ENCODE assay signal across 10 mouse cellular contexts in genomic region chr11:26962928-26963667, GRCm38 (mm10).
DNase-seq lines count a peak whose midpoint lies in the region; ATAC-seq and TF ChIP-seq lines count a peak whose summit lies in the region.
"Had no signal": no experiment of that assay in that cellular context is flagged by ENCODE, and none has a peak within 500 bp of the region (broad histone marks: within the 10 kb centered on the region; RNA-seq: fewer than 3 reads in every experiment).

No protein-coding gene starts in this region.

- H3K4me1 ChIP-seq in forebrain, embryonic 16.5 days (replicated peaks; ENCODE audit: control insufficient read depth, insufficient read depth, low read length) = peaks cover 19% of the 10 kb centered on the region
- H3K4me1 ChIP-seq in midbrain, postnatal 0 days (ENCODE audit: insufficient read depth, low read length) = no peaks in the 10 kb centered on the region
- H3K4me1 ChIP-seq: liver, embryonic 13.5 days had no signal

- no peak for TF ChIP-seq CTCF in midbrain, postnatal 0 days (IDR thresholded peaks at IDR 0.05)

- H3K9me3 ChIP-seq in forebrain, embryonic 16.5 days (ENCODE audit: control insufficient read depth, low read length) = no peaks in the 10 kb centered on the region
- no peaks in the 10 kb centered on the region for H3K9me3 ChIP-seq in midbrain, postnatal 0 days (ENCODE audit: low read length)
- H3K9me3 ChIP-seq: liver, embryonic 13.5 days had no signal

- 25% methylated on average over 8 of the region's 8 CpGs for WGBS in forebrain, embryonic 16.5 days
- WGBS in midbrain, postnatal 0 days = 46% methylated on average over 8 of the region's 8 CpGs

- H3K27ac ChIP-seq in forebrain, embryonic 16.5 days (ENCODE audit: low read length) = peak overlapping the region; percentile 45
- H3K27ac ChIP-seq in midbrain, postnatal 0 days (ENCODE audit: low read depth, low read length) = no peak overlapping the region
- H3K27ac ChIP-seq: liver, embryonic 13.5 days had no signal

- DNase-seq in embryo, embryonic 11 days = peak; percentile 10
- no peak for DNase-seq in embryo, embryonic 9.5 days (ENCODE audit: extremely low spot score)
- peak; percentile 34 to 37 for DNase-seq in right cerebral cortex, postnatal 10 days (ENCODE audit: low spot score in 2 of 2)
- no peak for DNase-seq in right cerebral cortex, postnatal 36 days (ENCODE audit: low spot score in 2 of 2)
- DNase-seq in midbrain, postnatal 0 days (ENCODE audit: low spot score) = peak; percentile 29
- no peak for DNase-seq in urinary bladder, adult 2 months (ENCODE audit: low spot score)
- DNase-seq: cerebellum, postnatal 36 days; liver, embryonic 13.5 days had no signal

- H3K4me3 ChIP-seq in forebrain, embryonic 16.5 days (replicated peaks; ENCODE audit: low read length) = no peak overlapping the region
- H3K4me3 ChIP-seq in midbrain, postnatal 0 days (ENCODE audit: low read depth, low read length) = no peak overlapping the region
- H3K4me3 ChIP-seq: liver, embryonic 13.5 days had no signal

- no peak for ATAC-seq in forebrain, embryonic 16.5 days
- ATAC-seq in midbrain, postnatal 0 days (ENCODE audit: low FRiP score) = no peak
- ATAC-seq in inflammation-experienced regulatory T-cells, adult 6 months = no peak

- H3K27me3 ChIP-seq in forebrain, embryonic 16.5 days (replicated peaks; ENCODE audit: control insufficient read depth, insufficient read depth, low read length) = no peaks in the 10 kb centered on the region
- H3K27me3 ChIP-seq in midbrain, postnatal 0 days (ENCODE audit: insufficient read depth, low read length) = no peaks in the 10 kb centered on the region
- H3K27me3 ChIP-seq: liver, embryonic 13.5 days had no signal

- H3K36me3 ChIP-seq in forebrain, embryonic 16.5 days (ENCODE audit: control insufficient read depth, insufficient read depth) = no peaks in the 10 kb centered on the region
- no peaks in the 10 kb centered on the region for H3K36me3 ChIP-seq in midbrain, postnatal 0 days (ENCODE audit: insufficient read depth, low read length)
- H3K36me3 ChIP-seq: liver, embryonic 13.5 days had no signal

- H3K9ac ChIP-seq in forebrain, embryonic 16.5 days (replicated peaks; ENCODE audit: low read depth, low read length) = no peak overlapping the region
- H3K9ac ChIP-seq in midbrain, postnatal 0 days (replicated peaks; ENCODE audit: low read length, poor library complexity, severe bottlenecking) = no peak overlapping the region
- H3K9ac ChIP-seq: liver, embryonic 13.5 days had no signal

- no peak overlapping the region for H3K4me2 ChIP-seq in forebrain, embryonic 16.5 days (ENCODE audit: low read length)
- H3K4me2 ChIP-seq in midbrain, postnatal 0 days (ENCODE audit: low read depth, low read length, poor library complexity, severe bottlenecking) = no peak overlapping the region
- H3K4me2 ChIP-seq: liver, embryonic 13.5 days had no signal

Comparison
In these comparisons a context has a peak if more than half of its experiments do, and no peak if none do; other contexts are left out.
1. DNase-seq: peak in embryo, embryonic 11 days (single experiment), right cerebral cortex, postnatal 10 days (2 of 2) and midbrain, postnatal 0 days (single experiment); none in embryo, embryonic 9.5 days (single experiment), right cerebral cortex, postnatal 36 days (0 of 2) and urinary bladder, adult 2 months (single experiment).